Mouse (Mus musculus): ENCODE measurements around the gene Ckap4. TPM values are rescaled to one million over a fixed set of nuclear protein-coding genes. Genes with fewer than 3 reads are reported as not detected.

Ckap4 gene
- 33.1 TPM for polyA plus RNA-seq (2014; fragmentation: Illumina TruSeq; extraction: RNeasy Lipid Tissue Mini Kit (QIAGEN cat#74804); ENCODE audit: low read depth, low replicate concordance)

DNA sequence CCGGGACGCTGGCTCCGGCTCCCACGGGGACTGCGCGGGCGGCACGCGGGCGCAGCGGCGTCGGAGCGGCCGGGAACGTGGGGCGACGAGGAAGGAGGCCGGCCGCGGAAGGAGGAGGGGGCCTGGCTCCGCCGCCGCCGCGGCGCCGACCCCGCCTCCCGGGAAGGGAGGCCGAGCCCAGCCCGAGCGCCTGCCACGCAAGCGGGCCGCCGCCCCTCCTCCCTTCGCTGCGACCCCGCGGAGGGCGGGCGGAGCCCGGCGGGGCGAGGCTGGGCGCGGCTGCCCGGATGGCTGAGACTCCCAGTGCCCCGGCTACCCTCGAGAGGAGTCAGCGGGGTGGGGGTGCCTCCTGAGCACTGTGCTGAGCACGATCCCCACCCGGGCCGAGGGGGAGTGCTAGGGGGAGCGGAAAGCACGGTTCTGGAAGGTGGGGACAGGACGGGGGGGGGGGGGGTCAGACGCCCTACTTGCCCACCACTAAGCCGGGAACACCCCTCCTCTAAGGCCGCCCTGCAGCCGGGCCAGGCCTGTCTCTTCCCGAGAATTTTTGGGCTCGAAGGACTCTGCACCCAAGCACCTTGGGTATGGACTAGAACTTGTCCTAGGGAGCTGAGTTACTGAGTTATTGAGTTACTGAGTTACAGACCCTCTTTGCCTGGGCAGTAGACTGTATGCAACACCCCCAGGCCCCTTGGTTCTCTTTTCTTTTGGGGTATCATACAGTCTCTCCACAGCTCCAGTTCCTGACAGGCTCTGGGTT lies at the start of gene Ckap4:
TSS of gene Ckap4 (minus strand) at position 151 of the 760 bp plus-strand sequence.

DNA sequence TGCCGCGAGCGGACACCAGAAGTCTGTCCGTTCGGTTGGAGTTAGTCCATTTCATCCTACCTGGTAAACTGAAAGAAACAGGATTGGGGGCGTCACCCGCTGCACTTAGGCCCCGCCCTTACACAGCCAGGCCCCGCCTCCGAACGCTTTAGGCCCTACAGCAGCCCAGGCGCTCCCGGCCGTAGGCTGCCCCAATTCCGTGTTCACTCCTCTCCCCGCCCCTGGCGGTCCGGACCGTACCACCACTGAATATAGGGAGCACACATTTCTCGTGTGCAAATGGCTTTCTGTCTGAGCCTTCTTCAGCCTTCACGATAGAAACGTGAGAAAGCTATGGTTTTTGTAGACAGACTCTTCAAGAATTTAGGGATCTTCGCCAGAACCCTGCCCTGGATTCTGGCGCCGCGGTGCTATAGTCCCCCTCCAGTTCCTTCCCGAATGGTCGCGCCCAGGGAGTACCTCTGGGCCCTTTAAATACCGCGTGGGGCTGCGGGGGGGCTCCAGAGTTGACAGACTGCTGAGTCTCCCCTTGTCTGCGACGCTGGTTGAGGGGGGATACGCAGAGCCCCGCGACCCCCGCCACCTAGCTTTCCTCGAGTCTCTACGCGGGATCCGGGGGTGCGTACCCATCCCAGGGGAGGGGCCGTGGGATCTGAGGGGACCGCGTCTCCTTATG lies 42.7 kb upstream of the Ckap4 start, which contains the start of gene Tcp11l2:
TSS of gene Tcp11l2 (plus strand) at position 232 of the 676 bp plus-strand sequence.

Other genes with a start within 250 kb of the Ckap4 start
- 3.3 TPM for gene Nuak1, start 93.5 kb downstream of the Ckap4 start, polyA plus RNA-seq (2014; fragmentation: Illumina TruSeq; extraction: RNeasy Lipid Tissue Mini Kit (QIAGEN cat#74804); ENCODE audit: low read depth, low replicate concordance)
- gene Tcp11l2, start 42.6 kb upstream of the Ckap4 start, polyA plus RNA-seq (2014; fragmentation: Illumina TruSeq; extraction: RNeasy Lipid Tissue Mini Kit (QIAGEN cat#74804); ENCODE audit: low read depth, low replicate concordance): 47.9 TPM
- 21.8 TPM for gene Polr3b, start 88.2 kb upstream of the Ckap4 start, polyA plus RNA-seq (2014; fragmentation: Illumina TruSeq; extraction: RNeasy Lipid Tissue Mini Kit (QIAGEN cat#74804); ENCODE audit: low read depth, low replicate concordance)
- not detected for gene Rfx4, start 222.0 kb upstream of the Ckap4 start, polyA plus RNA-seq (2014; fragmentation: Illumina TruSeq; extraction: RNeasy Lipid Tissue Mini Kit (QIAGEN cat#74804); ENCODE audit: low read depth, low replicate concordance)

Data from adrenal gland, adult 10 weeks (tissue).